Mouse (Mus musculus) skeletal muscle tissue, adult 2 months (tissue): ENCODE measurements around the gene Hdac7.
"Not testable (repeated sequence)": the region's sequence is repeated elsewhere in the genome, so short reads cannot be mapped to it uniquely, and the experiment has no call there.

ENCODE experiments used
- DNase-seq: peaks from one replicate; pipeline ENCODE4 v3.0.0-alpha.2; 2012; ENCODE audit warnings: low read depth, low spot score

Gene Hdac7

DNA sequence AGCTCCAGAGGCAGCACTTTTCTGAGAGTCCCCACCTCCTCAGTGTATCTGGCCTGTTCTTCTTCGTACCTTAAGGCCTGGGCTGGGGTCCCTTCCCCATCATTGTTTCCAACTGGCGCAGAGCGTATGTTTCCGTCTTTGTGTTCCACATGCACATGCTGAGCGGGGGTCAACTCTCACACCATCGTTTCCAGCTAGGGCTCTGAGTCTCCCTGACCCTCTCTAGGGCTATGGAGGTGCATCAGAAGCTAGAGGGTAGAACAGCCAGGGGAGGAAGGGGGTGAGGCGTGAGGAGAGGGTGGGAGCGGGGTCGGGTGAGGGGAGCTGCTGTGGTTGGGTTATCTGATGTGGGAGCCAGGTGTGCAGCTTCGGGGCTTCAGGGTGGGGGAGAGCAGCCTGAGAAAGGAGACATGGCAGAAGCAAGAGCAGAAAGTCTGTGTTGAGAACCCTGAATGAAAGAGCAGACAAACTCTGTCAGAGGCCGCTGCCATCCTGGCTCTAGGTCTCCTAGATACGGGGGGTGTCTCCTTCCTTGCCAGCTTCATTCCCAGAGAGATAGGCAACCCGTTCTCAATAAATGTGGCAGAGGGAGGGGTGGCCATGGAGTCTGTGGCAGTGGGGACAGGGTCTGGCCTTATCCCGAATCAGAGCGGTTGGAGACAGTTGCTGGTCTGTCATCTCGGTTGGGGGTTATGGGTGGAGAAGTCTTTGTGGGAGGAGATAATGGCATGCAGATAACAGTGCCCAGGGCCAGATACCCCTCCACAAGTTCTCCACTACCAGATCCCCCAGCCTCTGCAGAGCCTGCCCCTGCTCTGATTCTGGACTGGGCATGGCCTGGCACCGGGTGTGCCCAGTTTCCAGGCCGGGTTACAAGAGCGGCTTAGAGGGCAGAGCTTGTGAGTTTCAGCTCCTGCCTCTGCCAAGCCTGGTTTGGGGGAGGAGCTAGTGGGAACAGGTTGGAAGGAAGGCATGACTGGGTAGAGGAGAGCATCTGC, at the start of gene Hdac7:
Gene Hdac7, minus strand, starts transcription at position 466 of the 998 bp plus-strand sequence.
- no peak for DNase-seq

DNA sequence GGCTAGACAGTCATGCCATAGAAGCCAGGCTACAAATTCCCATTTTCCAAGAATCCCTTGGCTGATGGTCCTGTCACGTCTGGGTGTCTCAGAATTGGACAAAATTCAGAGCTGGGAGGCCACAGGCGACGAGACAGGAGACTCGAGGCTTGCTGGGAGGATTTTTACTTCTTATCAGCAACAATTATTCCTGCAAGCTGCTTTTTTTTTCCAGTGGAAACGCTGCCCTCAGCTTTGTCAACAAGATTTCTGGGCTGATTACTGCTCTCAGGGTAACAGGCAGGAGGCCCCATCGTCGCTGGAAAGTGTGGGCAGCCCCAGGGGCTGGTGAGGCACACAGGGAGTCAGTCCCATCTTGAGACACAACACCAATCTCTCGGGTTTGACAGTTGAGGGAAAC, 48.2 kb upstream of the Hdac7 start:
- no peak for DNase-seq

DNA sequence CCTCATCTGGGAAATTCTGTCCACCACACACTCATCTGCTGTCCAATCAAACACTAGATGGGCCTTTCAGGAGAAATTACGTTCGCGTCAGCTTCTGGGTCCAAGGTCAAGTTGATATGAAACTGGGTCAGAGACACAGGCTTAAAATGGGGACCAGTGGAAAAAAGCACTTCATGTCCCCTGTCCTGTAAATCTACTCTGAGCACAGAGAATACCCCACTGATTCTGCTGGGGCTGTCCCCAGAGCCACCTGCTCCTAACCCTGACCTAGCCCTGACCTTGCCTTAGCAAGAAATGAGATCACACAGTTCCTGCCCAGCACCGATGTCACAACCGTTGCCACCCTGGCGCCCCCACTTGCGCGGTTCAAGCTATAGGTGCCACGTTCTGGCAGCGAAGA, 46.1 kb upstream of the Hdac7 start:
- DNase-seq = no peak

DNA sequence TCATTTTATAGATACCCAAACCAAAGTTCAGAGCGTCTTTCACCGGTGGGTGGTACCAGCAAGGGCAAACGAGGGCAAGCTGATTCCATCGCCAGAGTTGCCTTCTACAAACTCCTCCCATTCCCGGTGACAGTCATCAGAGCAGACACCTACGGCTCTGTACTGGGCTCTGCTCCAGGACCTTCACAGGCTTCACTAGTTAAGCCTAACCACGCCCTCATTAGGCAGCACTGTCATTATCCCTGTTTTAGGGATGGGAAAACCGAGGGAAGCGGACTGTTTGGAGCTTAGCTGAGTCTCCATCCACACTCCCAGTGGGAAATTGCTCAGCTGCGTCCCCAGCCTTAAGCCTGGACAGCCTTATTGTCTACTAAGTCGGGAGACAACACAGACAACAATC, 45.7 kb upstream of the Hdac7 start:
- no peak for DNase-seq

DNA sequence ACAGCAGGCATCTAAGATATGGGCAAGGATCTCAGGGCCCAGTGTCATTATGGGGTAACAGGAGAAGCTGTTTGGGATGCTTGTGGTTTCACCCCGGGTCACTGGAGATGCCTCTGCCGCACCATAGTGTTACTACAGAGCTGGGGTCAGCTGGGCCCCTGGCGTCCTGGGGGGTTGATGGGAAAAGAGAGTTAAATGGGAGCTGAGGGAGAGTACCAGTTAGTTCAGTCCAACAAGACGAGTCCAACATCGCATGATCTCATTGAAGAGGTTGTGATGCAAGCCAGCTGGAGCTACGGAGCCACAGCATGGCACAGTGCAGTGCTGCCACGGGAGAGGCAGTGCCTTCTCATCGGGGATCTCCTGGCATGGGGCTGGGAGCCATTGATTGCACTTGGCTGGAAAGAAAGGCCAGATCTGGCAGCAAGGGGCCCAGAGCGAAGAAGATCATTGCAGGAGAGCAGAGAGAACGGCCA, 43.3 kb upstream of the Hdac7 start:
- no peak for DNase-seq

DNA sequence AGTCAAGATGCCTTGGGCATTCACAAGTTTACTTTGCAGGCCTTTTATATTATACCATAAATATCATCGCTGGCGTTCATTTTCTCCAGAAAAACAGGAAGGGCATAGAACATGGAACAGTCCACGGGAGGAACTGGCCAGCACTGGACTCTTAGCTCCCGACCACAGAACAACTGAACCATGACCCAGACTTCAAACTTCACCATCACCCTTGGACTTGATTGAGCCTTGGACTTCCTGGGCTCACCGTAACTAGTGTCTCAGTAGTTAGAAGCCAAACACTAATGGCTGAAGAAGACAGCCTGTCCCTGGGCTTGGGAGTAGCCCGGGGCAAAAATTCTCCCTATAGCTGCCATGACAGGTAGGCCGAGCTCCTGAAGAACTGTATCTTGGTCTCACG, 37.1 kb upstream of the Hdac7 start:
- DNase-seq = no peak

DNA sequence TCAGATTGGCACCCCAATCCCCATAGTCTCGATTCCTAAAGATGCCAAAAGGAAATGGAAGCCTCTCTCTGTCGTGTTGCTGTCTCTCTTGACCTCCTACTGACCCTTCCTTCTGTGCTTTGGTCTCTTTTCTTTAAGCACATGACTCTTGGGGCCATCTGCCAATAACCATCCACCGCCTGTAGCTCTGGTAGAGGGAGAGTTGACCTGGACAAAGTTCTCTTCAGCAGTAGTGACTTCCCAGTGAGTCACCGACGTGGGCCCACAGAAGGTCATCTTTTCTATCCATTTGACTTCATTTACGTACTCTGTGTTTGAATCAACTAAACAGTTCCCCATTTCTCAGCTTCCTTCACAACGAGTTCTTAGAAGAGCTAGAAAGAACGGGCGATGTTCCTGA, 36.1 kb upstream of the Hdac7 start:
- no peak for DNase-seq

DNA sequence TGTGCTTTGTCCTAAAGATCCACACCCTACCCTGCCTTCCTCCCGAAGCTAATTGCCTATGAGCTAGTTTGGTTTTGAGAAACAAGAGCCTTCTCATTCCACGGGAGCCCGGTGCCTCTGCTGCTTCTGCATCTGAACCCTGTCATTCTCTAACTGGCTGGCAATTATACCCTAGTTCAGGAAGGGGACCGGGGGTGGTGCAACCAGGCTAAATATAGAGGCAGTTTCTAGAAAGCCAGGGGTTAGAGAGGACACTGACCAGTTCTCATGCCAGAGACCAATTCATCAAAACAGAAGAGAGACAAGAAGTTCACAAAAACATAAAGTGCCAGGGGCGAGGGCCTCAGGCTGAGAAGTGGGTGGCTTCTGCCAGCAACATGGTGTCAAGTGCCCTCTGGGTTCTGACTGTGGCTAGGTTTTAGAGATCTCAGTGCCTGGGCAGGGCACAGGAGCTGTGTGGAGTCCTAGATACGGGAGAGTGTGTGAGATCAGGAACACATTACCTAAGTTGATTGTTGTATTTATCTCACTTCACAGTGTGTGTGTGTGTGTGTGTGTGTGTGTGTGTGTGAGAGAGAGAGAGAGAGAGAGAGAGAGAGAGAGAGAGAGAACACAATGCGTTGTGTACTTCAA, 34.5 kb upstream of the Hdac7 start:
- peak; percentile 15 for DNase-seq

DNA sequence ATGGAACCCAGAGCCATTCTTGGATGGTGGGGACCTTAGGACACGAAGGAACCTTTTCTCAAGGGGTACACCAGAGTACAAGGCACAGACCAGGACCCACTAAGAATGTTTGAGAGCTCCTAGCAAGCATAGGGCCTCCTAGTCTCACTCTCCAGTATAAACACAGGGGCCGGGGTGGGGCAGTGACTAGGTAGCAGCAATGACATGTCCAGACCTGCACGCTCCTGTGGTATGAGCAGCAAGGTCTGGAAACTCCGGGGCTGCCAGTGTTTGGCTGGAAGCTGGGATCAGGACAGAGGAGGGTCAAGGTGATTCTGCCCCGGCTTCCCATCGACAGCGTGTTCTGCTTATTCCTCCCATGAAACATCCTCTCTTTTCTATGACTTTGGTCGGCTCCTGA, 31.5 kb upstream of the Hdac7 start:
- no peak for DNase-seq

DNA sequence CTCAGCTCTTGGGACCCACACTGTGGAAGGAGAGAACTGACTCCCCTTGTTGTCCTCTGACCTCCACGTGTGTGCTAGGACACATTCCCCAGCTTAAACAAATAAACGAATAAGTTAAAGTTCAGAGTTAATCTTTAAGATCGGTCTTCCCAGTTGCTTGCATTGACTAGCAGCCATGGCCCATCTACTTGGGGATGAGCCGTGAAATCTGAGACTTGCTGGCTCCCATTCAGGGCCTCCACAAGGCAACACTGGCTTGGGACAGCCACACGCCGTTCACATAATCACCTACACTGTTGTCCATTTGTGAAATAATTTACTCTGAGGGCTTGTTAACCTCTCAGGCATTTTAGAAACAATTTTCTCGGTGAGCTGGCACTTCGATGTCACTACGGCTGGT, 29.4 kb upstream of the Hdac7 start:
- no peak for DNase-seq

DNA sequence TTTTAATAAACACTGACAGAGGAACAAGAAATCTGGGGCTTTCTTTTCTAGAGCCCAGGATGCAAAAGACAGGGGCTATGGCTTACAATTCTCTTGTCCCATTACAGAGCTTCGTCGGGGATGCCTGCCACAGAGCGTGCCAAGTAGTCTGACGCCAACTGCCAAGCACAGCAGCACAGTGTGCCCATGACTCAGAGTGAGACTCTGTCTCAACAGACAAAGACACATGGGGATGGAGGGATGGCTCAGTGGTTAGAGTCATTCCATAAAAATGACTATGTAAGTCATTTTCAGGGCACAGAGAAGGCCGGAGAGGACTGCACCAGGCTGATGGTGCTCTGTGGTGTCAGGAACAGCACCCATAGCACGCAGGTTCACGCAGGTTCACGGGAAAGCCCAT, 27.9 kb upstream of the Hdac7 start:
- no peak for DNase-seq

DNA sequence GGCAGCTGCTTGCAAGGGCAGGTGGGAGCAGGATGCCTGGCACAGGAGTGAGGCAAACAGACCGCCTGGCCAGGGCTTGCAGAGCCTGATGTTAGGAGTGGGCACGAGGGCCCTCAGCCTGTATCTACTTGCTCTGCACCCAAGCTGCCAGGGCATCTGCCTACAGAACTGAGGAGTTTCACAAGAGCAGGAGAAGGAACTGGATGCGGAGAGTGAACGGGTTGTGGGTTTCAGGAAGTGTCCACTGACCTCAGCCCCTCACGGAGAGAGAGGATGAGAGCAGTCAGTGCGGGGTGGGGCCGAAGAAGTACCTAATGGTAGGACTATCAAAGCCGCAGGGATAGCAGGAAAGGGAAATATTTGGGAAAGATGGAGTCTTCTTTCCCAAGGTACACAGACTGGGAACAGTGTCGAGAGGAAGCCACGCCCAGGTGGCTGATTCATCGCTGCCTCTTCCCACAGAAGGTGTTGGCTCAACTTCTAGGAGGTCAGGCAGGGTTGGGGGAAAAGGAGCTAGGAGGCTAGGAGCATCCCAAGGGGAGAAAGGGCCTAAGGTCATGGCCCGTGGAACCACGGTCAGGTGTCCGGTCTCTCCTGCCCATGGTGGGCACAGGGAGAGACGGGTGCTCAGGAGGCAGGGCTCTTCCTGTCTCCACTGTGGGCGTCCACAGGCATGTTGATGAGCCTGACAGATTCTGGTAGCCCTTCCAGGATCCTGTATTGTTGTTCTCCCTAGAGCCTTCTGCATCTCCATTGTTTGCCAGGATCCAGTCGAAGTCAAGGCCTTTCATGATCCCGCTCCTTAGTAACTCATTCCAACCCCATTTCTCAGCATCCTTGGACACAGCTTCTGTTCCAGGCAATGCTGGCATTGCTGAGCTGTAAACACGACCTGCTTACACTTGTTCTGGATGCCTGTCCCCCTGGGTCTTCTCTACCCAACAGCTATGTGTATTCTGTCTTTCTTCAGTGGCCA, 27.0 kb upstream of the Hdac7 start:
- no peak for DNase-seq

DNA sequence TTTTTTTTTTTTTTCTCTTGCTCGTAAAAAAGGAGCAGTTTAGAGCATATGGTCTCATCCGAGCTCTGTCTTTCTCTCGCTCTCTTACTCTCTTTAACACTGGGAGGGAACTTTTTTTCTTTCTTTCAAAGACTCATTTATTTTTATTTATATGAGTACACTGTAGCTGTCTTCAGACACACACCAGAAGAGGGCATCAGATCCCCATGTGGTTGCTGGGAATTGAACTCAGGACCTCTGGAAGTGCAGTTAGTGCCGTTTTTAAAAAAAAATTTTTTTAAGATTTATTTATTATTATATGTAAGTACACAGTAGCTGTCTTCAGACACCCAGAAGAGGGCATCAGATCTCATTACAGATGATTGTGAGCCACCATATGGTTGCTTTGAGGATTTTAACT, 25.8 kb upstream of the Hdac7 start:
- DNase-seq = not testable (repeated sequence)

DNA sequence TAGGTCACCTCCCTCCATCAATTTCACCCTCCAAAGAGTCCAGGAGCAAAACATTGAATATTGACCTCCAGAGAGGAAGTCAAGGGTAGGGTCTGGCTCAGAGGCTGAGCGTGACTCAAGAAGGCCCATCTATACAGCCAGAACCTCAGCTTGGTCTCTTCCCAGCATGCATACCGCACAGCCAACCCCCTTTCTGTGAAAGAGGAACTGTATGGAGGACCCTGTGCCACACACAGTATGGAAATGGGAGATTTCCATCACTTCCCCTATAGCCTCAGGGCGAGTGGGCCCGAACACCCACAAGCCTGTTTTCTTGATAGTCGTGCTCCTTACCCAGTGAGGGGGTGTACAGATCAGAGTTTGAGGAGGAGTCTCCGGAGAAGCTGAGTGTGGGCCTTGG, 24.7 kb upstream of the Hdac7 start:
- no peak for DNase-seq

DNA sequence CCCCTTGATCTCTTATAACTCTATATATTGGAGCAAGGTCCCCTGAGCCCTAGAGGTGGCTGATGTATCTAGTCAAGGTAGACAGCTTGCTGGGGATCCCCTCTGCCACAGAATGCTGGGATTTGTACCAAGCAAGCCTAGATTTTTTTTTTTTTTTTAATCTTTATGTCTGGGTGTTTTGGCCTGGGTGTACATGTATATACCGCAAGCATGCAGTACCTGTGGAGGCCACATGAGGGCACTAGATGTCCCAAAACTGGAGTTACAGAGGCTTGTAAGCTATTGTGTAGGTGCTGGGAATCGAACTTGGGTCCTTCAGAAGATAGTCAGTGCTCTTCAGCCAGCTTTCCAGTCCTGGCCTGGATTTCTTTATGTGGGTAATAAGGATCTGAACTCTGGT, 21.7 kb upstream of the Hdac7 start:
- DNase-seq = no peak

DNA sequence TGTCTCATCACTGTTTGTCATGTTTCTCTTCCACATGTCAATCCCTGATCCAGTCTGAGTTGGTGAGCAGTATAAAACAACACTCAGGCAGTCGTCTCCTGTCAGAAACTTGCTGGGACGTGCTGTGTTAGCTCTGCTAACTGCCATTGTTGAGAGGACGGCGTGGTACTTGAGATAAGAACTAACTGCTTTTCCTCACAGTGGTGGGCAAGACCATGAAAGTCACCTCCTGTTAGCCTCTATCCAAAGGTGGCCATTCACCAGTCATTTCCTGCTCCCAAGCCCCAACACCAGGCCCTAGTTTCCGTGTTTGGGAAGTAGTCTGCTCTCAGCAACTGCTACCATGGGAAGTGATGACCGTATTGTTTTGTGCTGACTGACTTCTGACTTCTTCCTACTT, 20.9 kb upstream of the Hdac7 start:
- DNase-seq = no peak

DNA sequence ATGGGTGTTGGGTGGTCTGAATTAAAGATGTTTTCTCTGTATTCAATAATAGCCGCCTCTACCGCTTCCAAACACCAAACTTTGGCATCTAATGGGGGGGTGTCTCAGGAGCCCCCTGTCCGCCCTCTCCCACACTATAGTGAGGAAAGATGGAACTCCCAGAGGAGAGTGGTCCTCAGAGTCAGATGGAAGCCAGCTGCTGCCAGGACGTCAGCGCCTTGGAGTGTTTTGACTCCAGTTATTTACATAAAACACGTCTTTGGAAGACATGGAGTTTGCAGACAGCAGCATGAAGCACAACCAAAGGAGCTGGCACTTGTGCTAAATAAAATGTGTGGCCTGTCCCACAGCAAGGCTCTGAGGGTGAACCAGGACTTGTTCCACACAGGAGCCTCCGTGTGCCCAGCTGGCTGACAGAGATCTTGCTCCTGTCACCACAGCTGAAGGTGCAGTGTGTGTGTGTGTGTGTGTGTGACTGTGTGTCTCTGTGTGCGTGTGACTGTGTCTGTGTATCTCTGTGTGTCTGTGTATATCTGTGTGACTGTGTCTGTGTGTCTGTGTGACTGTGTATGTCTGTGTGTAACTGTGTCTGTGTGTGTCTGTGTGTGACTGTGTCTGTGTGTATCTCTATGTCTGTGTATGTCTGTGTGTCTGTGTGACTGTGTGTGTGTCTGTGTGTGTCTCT, 20.2 kb upstream of the Hdac7 start:
- no peak for DNase-seq

DNA sequence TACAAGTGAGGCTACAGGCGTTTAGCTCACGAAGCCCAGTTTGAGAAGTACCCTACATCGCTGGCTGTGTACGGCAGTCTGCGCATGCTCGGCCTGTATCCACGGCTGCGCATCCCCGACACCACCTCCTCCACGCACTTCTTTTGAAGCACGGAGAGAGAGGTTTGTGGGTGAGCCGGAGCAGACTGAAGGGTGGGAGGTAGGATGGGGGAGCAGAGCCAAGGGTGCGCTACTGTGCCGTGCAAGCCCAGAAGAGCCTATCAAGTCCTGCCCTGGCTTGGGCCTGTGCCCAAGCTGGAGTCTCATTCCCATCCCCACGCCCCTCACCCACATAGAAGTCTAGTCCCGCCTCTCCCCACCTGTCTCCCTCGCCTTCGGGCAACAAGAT, 19.2 kb upstream of the Hdac7 start:
- DNase-seq = no peak

DNA sequence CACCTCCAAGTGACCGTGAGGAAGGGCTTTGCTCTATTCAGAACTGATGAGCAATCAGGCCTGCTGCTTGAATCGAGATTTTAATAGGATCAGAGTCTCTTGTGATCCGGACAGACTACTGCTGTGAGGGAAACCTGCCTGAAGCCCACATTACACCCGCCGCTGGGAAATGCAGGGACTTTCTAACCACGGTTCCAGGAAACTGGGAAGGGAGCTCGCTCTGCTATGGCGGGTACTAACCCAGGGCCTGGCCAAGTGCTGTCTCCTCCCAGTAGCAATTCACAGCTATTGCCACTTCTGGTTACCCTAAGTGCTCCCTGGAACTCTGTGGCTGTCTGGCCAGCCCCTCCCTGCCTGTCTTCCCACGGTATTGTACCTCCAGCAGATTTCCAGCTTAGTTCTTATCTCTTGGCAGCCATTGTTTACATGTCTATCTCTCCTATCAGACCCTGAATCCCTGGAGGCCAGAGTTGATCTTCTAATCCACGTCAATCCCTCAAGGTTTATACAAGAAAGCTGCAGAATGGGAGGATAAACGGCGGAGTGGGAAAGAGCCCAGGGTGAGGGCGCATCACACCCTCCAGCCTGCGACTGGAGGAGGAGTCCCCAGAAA, 18.7 kb upstream of the Hdac7 start:
- DNase-seq = no peak

DNA sequence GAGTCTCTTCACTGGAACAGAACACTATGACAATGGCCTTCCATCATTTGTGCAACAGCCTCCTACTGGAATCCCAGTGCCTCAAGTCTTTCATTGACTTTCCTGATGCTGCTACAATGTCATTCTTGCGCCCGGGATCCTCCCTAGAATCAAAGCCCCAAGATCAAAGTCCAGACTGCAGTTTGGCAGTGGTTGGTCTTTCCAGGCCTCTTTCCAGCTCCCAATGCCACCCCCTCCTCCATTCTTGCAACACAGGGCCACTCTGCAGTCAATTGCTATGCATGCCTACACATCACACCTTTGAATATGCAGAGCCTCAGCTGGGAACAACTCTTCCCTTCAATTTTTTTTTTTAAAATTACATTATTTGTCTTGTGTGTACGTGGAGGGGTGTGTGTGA, 16.1 kb upstream of the Hdac7 start:
- DNase-seq = no peak

DNA sequence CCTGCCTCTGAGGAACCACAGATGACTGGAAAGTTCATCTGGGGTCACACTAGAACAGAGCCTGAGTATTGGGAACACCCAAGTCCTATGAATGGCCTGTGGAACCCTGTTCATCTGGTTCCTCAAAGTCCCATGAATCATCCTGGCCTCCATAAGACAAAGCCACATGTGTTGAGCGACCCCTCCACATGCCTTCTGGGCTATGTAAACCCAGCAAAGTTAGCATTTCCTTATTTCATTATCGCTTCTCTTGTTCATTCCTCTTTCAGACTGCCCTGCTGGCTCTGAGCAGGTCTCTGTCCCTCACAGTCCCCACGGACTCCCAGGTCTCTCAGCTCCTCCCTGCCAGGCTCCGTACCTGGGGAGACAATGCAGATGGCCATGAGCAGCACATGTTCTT, 14.1 kb upstream of the Hdac7 start:
- no peak for DNase-seq
